Mouse (Mus musculus) brain, adult 2 months (tissue): ENCODE results near the gene Unc13d.
"Not testable (repeated sequence)": the region's sequence is repeated elsewhere in the genome, so short reads cannot be mapped to it uniquely, and the experiment has no call there.

Experiments
- DNase-seq: peaks from one replicate; pipeline ENCODE4 v3.0.0; 2011; ENCODE audit warnings: low read depth, low spot score

Gene Unc13d

DNA sequence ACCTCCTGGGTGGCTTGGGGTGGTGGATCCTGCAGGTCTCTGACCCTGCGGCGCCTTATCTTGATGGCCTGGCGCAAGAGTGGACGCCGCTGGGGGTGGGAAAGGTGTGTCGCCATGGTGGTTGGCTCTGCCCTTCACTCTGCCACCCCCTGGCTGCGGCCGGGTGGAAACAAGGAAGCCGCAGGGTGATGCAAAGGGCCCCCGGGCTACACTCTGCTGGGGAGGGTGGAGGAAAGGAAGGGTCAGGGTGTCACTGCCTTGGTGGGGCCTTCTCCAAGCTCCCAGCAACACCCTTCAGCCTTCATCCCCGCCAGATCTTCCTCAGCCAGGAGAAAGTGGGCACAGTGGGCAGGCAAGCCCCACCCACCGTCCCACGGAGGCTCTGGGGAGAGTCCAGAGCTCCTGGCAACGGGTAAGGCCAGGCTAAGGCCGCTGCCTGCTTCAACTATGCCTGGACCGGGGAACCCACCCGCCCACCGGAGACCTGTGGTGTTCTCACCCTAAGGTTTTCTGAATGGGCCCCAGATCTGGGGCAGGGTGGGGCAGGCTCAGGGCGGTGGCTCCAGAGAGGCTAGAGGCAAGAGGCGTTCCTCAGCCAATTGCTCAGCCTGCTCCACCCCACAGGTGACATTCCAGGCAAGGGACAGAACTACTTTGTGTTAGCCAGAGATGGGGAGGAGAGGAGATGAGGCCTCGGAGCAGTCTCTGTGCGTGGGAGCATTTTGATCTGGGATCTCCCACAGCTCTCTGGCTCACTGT is at the start of gene Unc13d:
Gene Unc13d, minus strand, starts transcription at position 516 of the 759 bp plus-strand sequence.
- DNase-seq: peak; percentile 67

DNA sequence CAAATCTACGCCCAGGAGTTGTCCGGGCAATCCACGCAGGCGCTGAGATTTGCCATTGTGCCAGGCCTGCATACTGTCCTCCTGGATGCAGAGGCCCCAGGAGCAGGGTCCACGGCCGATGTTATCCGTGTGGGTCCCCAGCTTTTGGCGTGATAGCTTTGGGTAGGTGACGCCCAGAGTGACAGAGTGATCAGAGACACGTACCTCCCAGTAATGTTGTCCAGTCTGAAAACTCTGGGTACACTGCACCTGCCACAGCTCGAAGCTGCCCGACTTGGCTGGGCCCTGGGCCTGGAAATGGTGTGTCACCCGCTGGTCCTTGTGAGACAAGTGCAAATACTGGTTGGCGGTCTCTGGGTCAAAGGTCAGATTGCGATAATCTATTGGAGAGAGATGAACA is 48.5 kb upstream of the Unc13d start:
- no peak for DNase-seq

DNA sequence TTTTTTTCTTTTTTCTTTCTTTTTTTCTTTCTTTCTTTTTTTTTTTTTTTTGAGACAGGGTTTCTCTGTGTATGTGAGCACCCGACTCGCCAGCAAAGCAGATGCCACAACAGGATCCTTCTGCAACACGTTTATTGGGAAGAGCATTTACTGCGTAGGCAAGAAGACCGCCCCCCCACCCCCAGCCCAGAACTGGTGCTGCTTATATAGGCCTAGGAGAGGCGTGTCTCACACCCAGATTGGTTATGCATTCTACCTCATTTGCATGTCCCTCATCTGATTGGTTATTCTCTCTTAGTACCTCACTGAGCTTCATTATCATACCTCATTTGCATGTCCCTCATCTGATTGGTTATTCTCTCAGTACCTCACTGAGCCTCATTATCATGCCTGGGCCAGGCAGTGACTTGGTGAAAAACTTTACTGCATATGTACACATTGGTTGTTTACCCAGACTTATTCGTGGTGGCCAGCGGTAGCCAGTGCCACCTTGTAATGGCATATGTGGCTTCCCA is 44.0 kb upstream of the Unc13d start:
- DNase-seq: not testable (repeated sequence)

DNA sequence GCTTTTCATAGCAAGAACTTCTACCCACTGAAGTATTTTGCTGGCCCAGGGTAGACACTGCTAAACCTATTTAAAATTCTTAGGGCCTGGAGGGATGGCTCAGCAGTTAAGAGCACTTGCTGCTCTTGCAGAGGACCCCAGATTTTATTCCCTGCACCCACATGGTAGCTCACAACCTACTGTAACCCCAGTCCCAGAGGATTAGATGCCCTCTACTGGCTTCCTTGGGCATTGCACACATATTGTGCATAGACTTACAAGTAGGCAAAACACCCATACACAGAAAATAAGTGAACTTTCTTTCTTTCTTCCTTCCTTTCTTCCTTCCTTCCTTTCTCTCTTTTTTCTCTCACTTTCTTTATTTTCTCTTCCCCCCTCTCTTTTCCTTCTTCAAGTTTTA is 40.1 kb upstream of the Unc13d start:
- DNase-seq: no peak

DNA sequence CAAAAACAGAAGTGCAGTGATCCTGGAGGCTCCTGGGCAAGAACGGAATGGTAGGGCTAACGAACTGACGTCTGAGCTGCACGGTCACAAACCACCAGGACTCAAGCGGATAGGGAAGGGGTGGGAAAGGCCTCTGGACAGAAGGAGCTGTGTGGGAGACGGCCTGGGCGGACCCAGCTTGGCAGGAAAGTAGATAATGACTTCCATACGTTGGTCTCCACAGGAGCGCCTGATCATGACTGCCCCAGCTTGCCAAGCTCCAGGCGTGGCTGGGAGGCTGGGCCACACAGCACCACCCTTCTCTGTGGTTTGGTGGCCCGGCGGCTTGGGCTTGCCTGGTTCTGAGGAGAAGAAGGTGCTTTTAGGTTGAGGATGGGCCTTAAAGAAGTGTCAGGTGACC is 39.5 kb upstream of the Unc13d start:
- no peak for DNase-seq

DNA sequence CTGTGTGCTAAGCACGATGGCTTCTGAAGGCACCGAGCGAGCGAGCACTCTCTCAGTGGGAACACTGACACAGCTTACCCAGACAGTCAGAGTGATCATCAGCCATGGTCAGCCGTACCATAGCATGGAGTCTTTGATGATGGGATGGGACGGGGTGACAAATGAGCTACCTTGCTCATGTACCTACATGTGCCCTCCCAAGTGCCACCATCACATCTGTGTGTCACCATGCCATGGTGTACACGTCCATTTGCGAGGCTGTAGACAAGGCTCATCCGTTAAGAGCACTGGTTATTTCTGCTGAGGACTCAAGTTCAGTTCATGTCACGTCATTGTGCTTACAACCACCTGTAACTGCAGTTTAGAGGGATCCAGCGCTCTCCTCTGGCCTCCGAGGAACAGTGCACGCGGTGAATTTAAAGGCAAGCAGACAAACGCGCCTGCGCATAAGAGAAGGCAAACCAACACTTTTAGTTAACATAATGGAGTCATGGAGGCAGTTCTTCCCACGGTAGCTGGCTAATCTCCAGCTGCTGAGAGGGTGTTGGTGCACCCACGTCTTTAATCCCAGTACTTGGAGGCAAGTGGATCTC is 33.9 kb upstream of the Unc13d start:
- no peak for DNase-seq

DNA sequence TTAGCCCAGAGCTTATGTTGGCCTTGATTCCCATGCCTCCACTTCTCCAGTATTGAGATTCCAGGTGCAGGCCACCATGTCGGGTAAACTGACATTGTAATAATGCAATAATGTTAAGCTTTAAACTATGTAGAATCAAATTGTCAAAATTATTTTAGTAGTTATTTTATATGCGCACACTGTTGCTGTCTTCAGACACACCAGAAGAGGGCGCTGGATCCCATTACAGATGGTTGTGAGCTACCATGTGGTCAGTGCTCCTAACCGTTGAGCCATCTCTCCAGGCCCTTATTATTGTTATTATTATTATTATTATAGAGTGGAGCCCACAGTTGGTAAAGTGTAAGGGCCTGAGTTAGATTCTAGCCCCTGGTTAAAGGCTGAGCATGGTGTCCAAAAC is 33.3 kb upstream of the Unc13d start:
- no peak for DNase-seq

DNA sequence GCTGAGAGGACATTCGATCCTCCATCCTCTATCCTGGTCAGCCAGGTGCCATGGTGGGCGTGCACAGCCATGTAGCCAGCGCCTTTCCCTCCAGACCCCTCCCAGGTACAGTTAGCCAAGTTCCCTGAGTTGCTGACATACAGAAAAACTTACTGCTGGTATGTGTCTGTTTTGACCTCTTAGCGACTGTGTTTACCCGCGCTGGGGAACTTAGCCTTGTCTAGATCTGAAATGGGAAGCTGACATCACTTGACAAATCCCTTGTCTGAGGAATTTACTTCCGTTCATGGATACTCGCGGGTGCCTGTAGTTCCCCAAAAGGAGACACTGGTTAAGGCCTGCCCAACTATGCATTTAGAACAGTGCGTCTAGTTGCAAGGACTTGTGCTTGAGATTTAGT is 32.8 kb upstream of the Unc13d start:
- no peak for DNase-seq

DNA sequence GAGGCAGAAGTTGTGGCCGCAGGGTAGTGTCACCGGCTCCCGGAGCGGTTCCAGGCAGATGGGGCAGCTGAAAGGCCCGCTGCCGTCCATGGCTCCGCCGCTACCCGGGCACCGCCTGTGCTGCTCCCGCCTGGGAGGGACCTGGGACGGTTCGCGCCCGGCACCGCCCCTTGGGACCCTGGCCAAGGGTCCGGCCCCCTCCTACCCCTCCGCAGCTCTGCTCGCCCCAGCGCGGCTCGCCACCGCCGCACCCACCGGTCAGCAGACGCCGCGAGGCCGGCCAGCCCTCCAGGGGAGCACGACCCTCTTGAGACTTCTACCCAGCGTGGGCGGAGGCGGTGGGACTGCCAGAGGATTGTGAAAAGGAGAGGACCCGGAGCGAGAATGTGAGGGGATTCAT is 32.4 kb upstream of the Unc13d start:
- no peak for DNase-seq

DNA sequence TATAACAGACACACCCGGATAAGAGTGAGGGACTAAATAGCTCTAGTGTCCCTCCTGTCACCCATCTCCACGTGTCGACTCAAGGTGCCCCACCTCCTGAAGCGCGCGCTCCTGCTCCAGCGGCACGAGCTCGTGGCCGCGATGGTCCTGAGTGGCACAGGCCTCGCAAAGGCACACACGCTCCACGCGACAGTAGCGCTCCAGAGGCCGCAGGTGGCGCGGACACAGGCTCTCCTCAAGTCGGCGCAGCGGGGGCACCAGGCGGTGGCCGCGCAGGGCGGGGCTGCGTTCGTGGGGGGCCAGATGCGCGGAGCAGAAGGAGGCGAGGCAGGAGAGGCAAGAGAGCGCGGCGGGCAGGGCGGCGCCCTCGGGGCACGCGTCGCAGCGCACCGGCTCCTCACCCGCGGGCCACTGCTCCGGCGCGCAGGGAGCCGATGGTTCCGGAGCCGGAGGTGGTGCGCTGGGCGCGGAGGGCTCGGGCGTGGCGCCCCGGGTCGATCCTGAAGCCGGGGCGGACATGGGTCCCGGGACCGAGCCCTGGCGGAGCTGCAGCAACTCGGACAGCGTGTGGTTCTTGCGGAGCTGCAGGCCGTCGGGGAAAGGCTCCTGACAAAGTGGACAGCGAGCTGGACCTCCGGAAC is 31.8 kb upstream of the Unc13d start:
- DNase-seq: no peak

DNA sequence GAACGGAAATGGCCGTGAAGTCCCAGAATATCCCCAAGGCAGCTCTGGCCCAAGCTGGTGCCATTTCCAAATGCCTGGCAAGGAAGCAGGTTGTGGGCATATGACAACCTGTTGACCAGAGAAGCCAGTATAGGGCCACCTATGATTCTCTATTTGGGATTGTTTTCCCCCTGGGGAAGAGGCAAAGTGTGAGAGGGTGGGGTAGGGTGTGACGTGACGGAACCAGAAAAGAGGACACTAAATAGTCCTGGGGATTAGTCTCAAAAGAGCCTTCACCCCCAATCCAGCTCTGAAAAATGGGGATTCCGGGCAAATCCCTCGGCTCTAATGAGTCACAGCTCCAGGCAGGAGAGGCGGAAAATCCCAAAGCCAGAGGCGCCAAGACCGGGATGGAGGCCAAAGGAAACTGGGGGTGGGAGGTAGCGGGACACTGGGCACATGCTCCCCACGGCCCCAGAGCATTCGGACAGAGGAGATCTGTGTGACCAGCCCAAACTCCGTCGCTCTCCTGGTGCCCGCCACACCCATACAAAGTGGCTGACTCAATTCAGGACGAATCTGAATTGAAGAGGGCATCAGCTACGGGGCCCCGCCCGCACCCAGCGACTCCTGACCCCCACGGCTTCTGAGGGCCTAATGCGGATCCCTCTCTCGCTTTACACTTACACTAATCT is 30.8 kb upstream of the Unc13d start:
- DNase-seq: no peak

DNA sequence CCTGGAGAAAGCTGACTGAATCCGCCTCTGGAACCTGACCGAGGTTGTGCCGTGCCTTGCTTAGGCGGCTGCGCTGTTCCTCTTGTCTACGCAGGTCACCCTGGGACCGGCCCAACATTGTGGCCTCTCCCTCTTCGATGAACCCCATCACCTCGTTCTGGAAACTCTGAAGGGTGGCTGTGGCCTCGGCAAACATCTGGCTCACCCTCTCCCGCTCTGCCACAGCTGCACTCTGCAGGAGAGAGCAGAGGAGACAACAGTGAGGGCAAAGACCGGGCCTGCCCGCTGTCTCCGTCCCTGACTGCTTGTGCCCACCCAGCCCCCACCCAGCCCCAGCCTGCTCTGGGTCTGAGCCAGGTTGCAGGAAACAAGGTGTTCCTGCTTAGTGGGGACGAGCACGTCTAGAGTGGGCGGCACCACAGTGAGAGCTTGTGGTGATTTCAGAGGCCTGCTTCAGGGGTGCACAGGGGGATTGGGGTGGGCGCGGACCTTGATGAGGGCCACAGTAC is 30.1 kb upstream of the Unc13d start:
- DNase-seq: no peak

DNA sequence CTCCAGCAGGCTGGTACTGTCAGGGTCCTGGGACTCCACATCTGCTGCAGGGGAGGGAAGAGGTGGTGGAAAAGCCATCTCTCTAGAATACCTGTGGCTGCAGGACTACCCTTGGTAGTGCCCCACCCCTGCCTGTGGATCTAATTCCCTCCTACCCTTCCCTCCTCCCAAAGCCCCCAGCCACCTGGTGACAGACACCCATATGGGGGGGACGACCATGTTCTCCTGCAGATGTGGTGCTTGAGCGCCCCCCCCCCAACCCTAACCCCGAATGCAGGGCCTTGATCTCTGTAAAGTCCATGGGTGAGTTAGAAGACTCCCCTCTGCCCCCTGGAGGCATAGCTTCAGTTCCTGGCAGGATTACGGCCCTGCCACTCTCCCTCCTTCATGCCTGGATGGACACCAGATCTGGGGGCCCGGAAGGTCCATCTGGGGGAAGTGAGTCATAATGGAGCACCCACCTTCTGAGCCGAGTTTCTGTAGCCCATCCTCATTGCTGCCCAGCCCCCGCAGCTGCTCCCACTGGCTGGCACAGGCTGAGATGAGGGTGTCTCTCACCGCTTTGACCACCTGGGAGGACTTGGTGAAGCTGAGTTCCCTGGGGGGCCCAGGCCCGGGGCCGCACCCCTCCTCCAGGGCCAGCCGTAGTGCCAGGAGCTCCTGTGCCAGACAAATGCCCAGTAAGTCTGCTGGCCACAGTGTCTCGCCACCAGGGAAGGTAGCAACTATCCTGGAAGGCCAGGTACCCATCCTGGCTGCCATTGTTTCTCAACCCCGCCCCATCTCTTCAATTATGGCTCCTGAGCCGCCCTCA is 29.4 kb upstream of the Unc13d start:
- no peak for DNase-seq

DNA sequence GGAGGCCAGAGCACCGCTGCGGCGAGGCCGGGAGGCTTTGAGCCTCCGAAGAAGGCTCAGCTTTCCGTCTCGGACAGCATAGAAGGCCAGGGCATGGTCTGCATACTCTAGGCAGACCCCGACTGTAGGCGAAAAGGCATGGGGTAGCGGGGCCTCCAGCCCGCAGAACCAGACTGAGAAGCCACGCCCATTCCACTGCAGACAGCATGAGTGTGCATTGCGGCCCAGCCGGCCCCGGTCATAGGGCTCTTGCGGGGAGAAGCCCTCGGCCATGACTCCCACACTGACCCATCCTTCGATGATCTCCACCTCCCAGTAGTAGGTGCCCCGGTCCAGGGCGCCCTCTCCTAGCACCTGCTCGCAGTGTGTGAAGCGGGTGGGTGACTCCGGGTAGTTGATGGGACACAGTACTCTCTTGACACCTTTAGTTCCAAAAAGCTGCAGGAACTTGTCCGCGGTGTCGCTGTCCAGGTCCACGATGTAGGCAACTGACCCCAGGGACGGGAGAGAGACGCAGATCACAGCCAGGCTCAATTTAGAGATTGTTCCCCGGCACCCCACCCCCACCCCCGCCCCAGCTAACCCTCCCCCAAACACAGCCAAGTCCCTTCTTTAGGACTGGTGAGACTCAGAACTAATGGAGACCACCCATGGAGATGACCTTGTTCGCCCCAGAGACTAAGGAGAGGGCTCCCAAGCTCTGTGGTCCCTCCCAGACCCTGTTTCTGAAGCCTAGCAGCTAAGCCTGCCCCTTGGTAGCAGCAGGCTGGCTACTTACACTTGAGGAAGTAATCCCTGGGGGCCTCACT is 28.6 kb upstream of the Unc13d start:
- DNase-seq: no peak

DNA sequence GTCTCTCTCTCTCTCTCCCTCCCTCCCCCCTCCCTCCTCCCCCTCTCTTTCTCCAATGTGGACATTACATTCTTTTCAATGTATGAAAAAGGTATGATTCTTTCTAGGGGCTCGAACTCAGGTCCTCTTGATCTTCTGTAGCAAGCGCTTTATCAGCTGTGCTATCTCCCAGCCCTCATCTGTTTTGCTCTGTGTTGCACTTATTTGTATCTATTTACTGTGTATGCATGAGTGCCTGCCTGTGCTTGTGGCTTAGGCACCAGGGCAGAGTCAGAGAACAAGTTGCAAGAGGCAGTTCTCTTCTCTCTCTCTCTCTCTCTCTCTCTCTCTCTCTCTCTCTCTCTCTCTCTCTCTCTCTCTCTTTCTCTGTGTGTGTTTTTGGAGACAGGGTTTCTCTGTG is 27.3 kb upstream of the Unc13d start:
- DNase-seq: no peak

DNA sequence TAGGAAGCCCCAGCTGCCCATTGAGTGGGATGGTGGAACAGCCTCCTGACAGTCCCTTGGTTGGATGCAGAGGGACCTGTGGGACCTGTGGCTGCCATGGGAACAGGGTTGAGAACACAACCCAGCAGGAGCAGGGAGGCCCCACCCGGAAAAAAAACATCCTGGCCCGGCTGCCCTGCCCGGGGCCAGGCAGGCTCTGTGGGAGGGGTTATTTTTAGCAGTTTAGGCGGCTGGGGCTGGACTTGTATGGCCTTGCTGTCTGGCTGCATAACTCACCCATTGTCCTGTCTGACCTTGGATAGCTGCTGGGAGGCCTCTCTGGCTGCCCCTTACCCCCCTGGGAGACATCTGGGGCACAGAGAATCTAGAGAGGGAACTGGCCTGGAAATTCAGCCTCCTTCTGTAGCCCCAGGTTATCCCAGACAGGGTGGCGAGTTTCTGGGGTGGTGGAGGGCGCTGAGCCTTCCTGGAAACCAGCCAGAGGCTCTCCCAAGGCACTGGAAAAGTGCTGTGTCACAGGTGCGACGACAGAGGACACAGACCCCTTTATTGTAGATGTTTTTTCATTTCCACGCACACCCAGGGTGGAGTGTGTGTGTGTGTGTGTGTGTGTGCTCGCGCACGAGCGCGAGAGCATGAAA is 26.4 kb upstream of the Unc13d start:
- DNase-seq: peak; percentile 67

DNA sequence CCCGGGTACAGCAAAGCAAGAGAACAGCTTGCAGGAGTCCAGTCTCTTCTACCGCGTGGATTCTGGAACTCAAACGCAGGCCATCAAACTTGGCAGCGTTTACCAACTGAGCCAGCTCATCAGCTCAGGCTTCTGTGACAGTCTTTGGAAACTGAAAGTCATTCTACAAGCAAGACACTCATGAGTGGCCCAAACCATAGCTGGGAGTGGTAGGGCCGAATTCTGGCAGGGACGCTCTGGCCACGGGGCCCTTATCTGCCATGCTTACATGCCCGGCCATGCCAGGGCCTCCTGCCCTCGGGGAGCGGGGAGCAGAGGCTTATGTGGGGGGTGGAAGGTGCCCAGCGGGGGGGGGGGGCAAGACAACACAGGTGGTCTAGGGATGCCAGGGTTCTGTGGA is 25.8 kb upstream of the Unc13d start:
- no peak for DNase-seq

DNA sequence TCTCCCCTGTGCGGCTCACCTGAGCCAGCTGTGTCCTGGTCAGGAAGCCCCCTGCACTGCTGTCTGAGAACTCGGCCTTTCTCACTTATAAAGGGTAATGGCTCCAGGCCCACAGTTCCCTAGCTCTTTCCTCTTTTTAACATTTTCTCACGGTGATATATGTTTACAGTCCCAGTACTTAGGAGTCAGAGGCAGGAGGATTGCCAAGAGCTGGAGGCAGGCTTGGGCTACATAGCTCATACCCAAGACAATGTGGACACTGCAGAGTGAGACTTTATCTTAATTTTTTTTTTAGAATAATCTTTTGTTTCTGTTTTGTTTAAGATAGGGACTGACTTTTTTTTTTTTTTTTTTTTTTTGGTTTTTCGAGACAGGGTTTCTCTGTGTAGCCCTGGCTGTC is 24.7 kb upstream of the Unc13d start:
- DNase-seq: no peak

DNA sequence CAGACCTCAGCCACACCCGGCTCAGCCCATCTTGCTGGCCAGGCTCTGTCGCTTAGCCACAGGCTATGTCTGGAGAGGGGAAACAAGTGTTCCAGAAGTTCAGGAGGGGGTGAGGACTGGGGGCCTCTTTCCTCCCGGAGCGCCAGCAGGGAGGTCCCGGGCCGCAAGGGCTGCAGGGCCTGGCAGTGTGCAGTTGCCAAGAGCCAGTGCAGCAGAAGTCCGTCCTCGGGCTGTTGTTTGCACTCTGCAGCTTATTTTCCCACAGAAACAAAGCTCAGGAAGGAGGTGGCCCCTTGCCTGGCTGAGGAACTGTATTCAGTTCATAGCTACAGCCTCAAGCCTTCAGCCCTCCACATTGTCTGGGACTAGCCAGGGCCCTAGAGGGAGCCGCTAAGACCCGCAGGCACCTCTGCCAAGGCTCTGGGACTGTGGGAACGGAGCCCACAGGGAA is 24.2 kb upstream of the Unc13d start:
- no peak for DNase-seq

DNA sequence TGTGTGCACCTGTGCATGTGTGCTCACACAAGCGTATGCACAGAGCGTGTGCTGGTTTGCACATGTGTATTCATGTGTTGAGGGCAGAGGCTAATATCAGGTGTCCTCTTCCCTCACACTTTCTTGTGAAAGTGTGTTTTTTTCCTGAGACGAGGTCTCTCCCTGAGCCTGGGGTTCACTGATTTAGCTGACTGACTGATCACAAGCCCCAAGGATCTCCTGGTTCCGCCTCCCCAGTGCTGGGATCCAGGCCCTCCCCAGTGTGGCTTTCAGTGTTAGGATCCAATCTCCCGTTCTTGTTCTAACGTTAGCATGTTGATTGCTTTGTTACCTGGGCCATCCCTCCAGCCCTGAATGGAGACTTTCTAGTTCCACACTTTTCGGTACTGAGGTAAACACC is 23.1 kb upstream of the Unc13d start:
- no peak for DNase-seq
